In the genomic region with DNA sequence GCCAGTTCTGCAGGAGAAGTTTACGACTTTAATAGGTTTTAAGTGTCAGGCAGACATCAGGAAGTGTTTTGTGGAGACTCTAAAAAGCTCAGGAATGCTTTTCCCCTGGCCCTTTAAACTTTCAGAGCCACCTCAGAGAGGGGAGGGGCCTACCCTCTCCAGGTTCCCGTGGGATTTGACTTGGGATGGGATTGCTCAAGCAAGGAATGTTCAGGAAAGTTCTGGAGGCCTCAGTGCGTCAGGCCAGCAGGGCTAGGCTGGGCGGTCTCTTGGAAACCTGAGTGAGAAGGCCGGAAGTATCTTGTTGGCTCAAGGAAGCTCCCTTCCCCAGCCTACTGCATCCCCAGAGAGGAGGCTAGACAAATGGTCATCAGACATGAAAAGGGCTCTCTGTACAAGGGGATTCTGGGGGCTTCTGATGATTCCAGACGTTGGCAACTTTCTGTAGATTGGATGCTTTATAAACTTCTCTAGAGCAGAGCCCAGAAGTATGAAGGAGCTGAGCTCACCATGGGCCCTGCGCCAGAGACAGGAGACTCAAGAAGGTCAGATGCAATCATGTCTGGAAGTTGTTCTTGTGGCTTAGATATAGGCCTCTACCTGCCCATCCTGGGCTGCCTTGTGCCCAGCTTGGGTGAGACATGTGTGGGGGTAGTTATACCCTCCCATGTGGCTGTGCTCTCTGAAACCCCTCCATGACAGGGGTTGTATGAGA, we compare ENCODE assay signal across 13 mouse cellular contexts. TPM values are rescaled to one million over a fixed set of nuclear protein-coding genes. Genes with fewer than 3 reads are reported as not detected.
A peak's percentile ranks its signal among the peaks of the same experiment; 100 is the strongest.
DNase-seq lines count a peak whose midpoint lies in the region; ATAC-seq lines count a peak whose summit lies in the region.
"Had no signal": no experiment of that assay in that cellular context is flagged by ENCODE, and none has a peak within 500 bp of the region (broad histone marks: within the 10 kb centered on the region; RNA-seq: fewer than 3 reads in every experiment).

No protein-coding gene starts in this region.

- DNase-seq in lung, adult 18-20 months = peak; percentile 7 to 9
- DNase-seq in lung, postnatal 10 days = no peak
- DNase-seq in embryo, embryonic 11 days = peak; percentile 61
- peak; percentile 78 for DNase-seq in heart, adult 8-10 months (ENCODE audit: low spot score)
- DNase-seq in kidney, postnatal 4 days = peak; percentile 32 to 51
- no peak for DNase-seq in right cerebral cortex, postnatal 10 days (ENCODE audit: low spot score in 2 of 2)
- no peak for DNase-seq in left cerebral cortex, adult 18-20 months (ENCODE audit: low spot score in 2 of 2)
- DNase-seq: cerebellum, postnatal 14 days; spleen, adult 18-20 months; thymus, postnatal 36 days had no signal

- ATAC-seq in erythroblast, adult 5-6 weeks (replicated peaks; ENCODE audit: low FRiP score, poor library complexity, severe bottlenecking) = no peak
- ATAC-seq: midbrain, embryonic 16.5 days had no signal

RNA-seq across cellular contexts. Expression of gene Ret, which starts 7.8 kb away (rescaled TPM):
- 1 to 10 TPM; 1.8 to 5.5 (median 4.3) TPM for total RNA-seq in heart, adult 8-10 months (2022)
- total RNA-seq in left cerebral cortex, adult 18-20 months (2021) = 1 to 10 TPM; 2.9 to 3.6 TPM
- total RNA-seq in erythroblast, adult 5-6 weeks (2015; ENCODE audit: low replicate concordance) = not detected in 2 replicates
- not detected in 2 replicates for total RNA-seq in erythroblast, adult 5-6 weeks (2017; ENCODE audit: low replicate concordance)
- total RNA-seq: MEL had no signal

Comparison
In these comparisons a context has a peak if more than half of its experiments do, and no peak if none do; other contexts are left out.
1. DNase-seq: peak in lung, adult 18-20 months (2 of 2), embryo, embryonic 11 days (single experiment), heart, adult 8-10 months (single experiment) and kidney, postnatal 4 days (2 of 2); none in lung, postnatal 10 days (single experiment), right cerebral cortex, postnatal 10 days (0 of 2) and left cerebral cortex, adult 18-20 months (0 of 2).